Mouse (Mus musculus) bone marrow macrophage, adult 2 months (primary cell): ENCODE results near the gene Armc2. TPM values are rescaled to one million over a fixed set of nuclear protein-coding genes. Genes with fewer than 3 reads are reported as not detected.
"Not testable (repeated sequence)": the region's sequence is repeated elsewhere in the genome, so short reads cannot be mapped to it uniquely, and the experiment has no call there.

Experiments
- H3K27ac ChIP-seq: 2 replicates; pipeline ENCODE4 v1.5.1; 2012; ENCODE audit warnings: low read depth, low read length; ENCODE audit not compliant: insufficient read depth
- H3K4me1 ChIP-seq: 2 replicates; pipeline ENCODE4 v1.6.1; 2012; ENCODE audit warnings: low read length; ENCODE audit not compliant: control insufficient read depth, insufficient read depth
- H3K4me3 ChIP-seq: 2 replicates; pipeline ENCODE4 v1.5.1; 2012; ENCODE audit warnings: mild to moderate bottlenecking, low read length, moderate library complexity; ENCODE audit not compliant: insufficient read depth
- CTCF ChIP-seq: IDR thresholded peaks from 2 replicates; pipeline ENCODE4 v1.5.1; 2012; ENCODE audit warnings: low read depth, mild to moderate bottlenecking, low read length, moderate library complexity
- POLR2A ChIP-seq: IDR thresholded peaks from 2 replicates; pipeline ENCODE4 v1.6.1; 2012; ENCODE audit warnings: mild to moderate bottlenecking, low read depth, low read length, borderline replicate concordance
- polyA plus RNA-seq: library from polyadenylated mRNA; stranded (reverse); fragments of >200 nt; gene quantifications from 2 replicates; pipeline ENCODE4 v1.2.4, GENCODE M21; 2012; ENCODE audit not compliant: missing spikeins, insufficient read depth, insufficient read length

Gene Armc2
- polyA plus RNA-seq, 1 experiment = 3.3 TPM

DNA sequence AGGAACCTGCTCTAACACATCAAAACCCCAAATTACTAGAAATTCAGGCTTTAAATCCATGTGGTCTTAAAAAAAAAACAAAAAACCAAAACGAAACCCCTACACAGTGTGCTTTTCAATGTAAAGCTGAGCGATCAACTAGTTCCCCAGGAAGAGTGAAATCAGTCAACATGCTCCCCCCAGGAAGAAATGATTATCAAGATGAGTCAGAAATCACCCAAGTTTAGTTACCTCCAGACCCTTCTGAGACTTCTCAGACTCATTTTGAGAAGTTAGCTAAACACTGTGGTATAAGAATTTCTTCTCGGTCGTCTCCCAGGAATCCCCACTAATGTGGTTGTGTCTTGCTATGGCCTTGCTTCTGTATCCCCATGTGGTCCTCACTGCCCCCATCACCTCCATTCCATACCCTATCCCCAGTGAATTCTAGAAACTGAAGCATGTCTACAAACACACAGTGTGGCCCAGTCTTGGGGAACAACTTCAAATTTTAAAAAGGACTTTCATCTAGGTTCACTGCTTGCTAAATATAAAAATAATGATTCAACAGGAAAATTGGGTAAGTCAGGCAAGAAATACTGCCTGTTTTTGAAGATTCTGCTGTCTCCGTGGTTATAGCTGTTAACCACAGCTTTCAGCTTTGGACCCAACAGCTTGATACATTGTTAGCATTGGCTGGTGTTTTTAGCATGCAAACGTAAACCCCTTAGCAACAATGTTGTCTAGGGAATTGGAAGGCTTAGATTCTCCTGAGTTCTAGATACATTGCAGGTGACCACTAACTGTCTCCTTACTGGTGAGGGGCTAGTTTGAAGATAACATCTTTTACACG lies 39.6 kb downstream of the Armc2 start:
- H3K4me3 ChIP-seq = peak overlapping the region; percentile 38
- TF ChIP-seq CTCF = no peak
- TF ChIP-seq POLR2A = no peak
- peak overlapping the region; percentile 100 for H3K27ac ChIP-seq
- H3K4me1 ChIP-seq = peaks cover 44% of the 10 kb centered on the region

GRCm38 (mm10) chr10:41972676-41973075 lies 45.6 kb downstream of the Armc2 start:
- H3K27ac ChIP-seq = peak overlapping the region; percentile 93

GRCm38 (mm10) chr10:41967915-41968635 lies 50.2 kb downstream of the Armc2 start:
- Histone ChIP-seq H3K27ac (peak overlapping the region; percentile 98), H3K4me3 (no peak overlapping the region), H3K4me1 (peaks cover 43% of the 10 kb centered on the region)
- TF ChIP-seq POLR2A (no peak), CTCF (no peak)

More at GRCm38 (mm10) chr10:41972676-41973075, 45.6 kb downstream of the Armc2 start:
- Histone ChIP-seq H3K4me1 (peaks cover 60% of the 10 kb centered on the region), H3K4me3 (no peak overlapping the region)
- TF ChIP-seq POLR2A = no peak
- no peak for TF ChIP-seq CTCF

- no peak overlapping the region; the same call in 1 of the 2 replicates for H3K27ac ChIP-seq
- TF ChIP-seq POLR2A (no peak), CTCF (no peak)
- peaks cover 25% of the 10 kb centered on the region for H3K4me1 ChIP-seq
- H3K4me3 ChIP-seq = no peak overlapping the region
Measured at GRCm38 (mm10) chr10:41962725-41963124, 55.5 kb downstream of the Armc2 start.

- H3K4me3 ChIP-seq = no peak overlapping the region
- peaks cover 17% of the 10 kb centered on the region for H3K4me1 ChIP-seq
- peak; percentile 71 for TF ChIP-seq CTCF
- TF ChIP-seq POLR2A = no peak
- peak overlapping the region; percentile 52 for H3K27ac ChIP-seq
Measured at GRCm38 (mm10) chr10:41959808-41960207, 58.4 kb downstream of the Armc2 start.

DNA sequence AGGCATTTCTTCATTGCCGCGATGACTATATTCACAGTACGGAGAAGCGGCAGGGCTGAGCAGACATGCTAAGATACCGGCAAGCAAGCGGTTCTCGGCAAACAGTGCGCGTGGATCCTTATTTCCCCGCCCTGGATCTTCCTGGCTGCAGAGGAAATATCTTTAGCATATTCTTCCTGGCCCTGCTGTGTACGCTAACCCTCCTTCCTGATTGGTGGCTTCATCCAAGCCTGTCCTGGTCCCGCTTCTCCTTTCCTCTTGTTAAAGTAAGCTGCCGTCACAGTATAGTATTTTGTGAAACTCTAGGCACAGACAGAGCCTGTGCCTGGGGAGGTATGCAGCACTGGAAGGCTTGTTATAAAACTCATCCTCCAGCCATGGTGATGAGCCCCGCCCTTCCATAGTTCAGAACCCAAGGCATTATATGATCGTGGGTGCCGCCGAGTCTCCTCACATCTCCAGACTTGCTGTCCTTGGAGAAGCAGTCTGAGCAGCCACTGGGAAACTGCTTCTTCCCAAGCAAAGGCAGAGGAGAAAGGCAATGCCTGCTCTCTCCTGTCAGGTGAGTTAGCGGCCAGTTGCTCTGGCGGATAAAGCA lies 59.5 kb downstream of the Armc2 start:
- Histone ChIP-seq H3K4me3 (no peak overlapping the region), H3K4me1 (peaks cover 19% of the 10 kb centered on the region), H3K27ac (no peak overlapping the region)
- TF ChIP-seq CTCF = no peak
- no peak for TF ChIP-seq POLR2A

GRCm38 (mm10) chr10:41957421-41958225 lies 60.6 kb downstream of the Armc2 start:
- TF ChIP-seq CTCF (no peak), POLR2A (no peak)
- Histone ChIP-seq H3K4me1 (peaks cover 16% of the 10 kb centered on the region), H3K4me3 (no peak overlapping the region), H3K27ac (no peak overlapping the region)

DNA sequence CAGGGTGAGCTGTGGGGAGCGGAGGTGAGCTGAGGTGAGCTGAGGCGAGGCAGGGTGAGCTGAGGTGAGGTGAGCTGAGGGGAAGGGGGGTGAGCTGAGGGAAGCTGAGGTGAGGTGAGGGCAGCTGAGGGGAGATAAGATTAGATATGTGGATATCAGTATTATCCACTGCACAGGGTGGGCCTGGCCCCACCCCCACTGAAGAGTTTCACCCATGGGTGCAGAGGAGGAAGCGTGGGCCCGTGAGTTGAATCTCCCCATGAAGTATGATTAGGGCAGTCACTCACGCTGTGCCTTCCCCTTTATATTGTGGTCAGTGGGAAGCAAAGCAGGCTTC lies 64.7 kb downstream of the Armc2 start:
- TF ChIP-seq CTCF = no peak
- no peak for TF ChIP-seq POLR2A
- Histone ChIP-seq H3K4me1 (peaks cover 15% of the 10 kb centered on the region), H3K4me3 (no peak overlapping the region), H3K27ac (no peak overlapping the region)

- TF ChIP-seq CTCF (no peak), POLR2A (no peak)
- Histone ChIP-seq H3K4me1 (peaks cover 15% of the 10 kb centered on the region), H3K27ac (no peak overlapping the region), H3K4me3 (no peak overlapping the region)
Measured at GRCm38 (mm10) chr10:41952850-41953527, 65.3 kb downstream of the Armc2 start.

DNA sequence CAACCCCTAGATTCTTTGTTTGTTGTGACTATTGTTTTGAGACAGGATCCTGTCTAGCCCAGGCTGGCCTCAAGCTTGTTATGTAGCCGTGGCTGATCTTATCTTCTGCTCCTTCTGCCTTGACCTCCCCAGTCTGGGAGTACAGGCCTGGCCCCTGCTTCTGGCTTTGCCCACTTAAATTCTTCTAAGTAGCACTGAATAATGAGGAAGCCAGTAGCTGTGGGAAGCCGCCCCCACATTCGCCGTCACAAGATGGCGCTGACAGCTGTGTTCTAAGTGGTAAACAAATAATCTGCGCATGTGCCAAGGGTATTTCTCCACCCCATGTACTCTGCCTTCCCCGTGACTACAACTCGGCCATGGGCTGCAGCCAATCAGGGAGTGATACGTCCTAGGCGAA lies 65.9 kb downstream of the Armc2 start:
- H3K4me3 ChIP-seq, H3K27ac ChIP-seq: not testable (repeated sequence)
- peaks cover 15% of the 10 kb centered on the region for H3K4me1 ChIP-seq
